Mouse (Mus musculus): ENCODE measurements around the gene Gm45717.

- no peak for TF ChIP-seq GATA2 (IDR thresholded peaks at IDR 0.05; ENCODE audit: borderline replicate concordance, low read depth, low read length)
- no peak for TF ChIP-seq CTCF (IDR thresholded peaks at IDR 0.05; ENCODE audit: low read depth, low read length)
- no peak for TF ChIP-seq TAL1 (conservative IDR thresholded peaks at IDR 0.05; ENCODE audit: low read depth, low read length)
Measured at GRCm38 (mm10) chr7:141000881-141001708, 45.4 kb upstream of the Gm45717 start.
